Mouse (Mus musculus) C2C12 (cell line): ENCODE measurements around the gene Inpp5e. TPM values are rescaled to one million over a fixed set of nuclear protein-coding genes. Genes with fewer than 3 reads are reported as not detected.

Source experiments
- H3K27me3 ChIP-seq: one replicate; pipeline ENCODE4 v1.6.1; 2011; ENCODE audit not compliant: control insufficient read depth, insufficient read depth, insufficient read length
- H3K36me3 ChIP-seq: one replicate; pipeline ENCODE4 v1.6.1; 2011; ENCODE audit not compliant: control insufficient read depth, insufficient read depth
- H3K4me3 ChIP-seq: one replicate; pipeline ENCODE4 v1.5.1; 2011; ENCODE audit warnings: mild to moderate bottlenecking, control low read depth; ENCODE audit not compliant: poor library complexity, insufficient read depth, severe bottlenecking
- H3K79me2 ChIP-seq: one replicate; pipeline ENCODE4 v1.6.1; 2011; ENCODE audit not compliant: control insufficient read depth, insufficient read depth
- H3K79me3 ChIP-seq: one replicate; pipeline ENCODE4 v1.6.1; 2011; ENCODE audit warnings: low read depth, control low read depth
- H3ac ChIP-seq: one replicate; pipeline ENCODE3; 2011; ENCODE audit warnings: low read depth; ENCODE audit not compliant: control insufficient read depth, insufficient read length
- CEBPB ChIP-seq: IDR thresholded peaks from one replicate; pipeline ENCODE4 v1.6.1; 2011; ENCODE audit warnings: low read depth, mild to moderate bottlenecking, control low read depth, moderate library complexity
- CTCF ChIP-seq: IDR thresholded peaks from one replicate; pipeline ENCODE4 v1.5.1; 2011; ENCODE audit not compliant: control insufficient read depth, insufficient read depth, insufficient read length
- FOSL1 ChIP-seq: IDR thresholded peaks from one replicate; pipeline ENCODE4 v1.8.0; 2011; ENCODE audit warnings: mild to moderate bottlenecking, low read length; ENCODE audit not compliant: poor library complexity, insufficient read depth, severe bottlenecking
- MAX ChIP-seq: IDR thresholded peaks from one replicate; pipeline ENCODE4 v1.6.1; 2011; ENCODE audit warnings: mild to moderate bottlenecking, control low read depth
- MYOD1 ChIP-seq: IDR thresholded peaks from one replicate; pipeline ENCODE4 v1.6.1; 2011; ENCODE audit warnings: low read depth; ENCODE audit not compliant: control insufficient read depth, insufficient read length
- MYOG ChIP-seq: IDR thresholded peaks from one replicate; pipeline ENCODE4 v1.6.1; 2011; ENCODE audit not compliant: control insufficient read depth, insufficient read length; ENCODE audit errors: extremely low read depth
- USF1 ChIP-seq: IDR thresholded peaks from one replicate; pipeline ENCODE4 v1.6.1; 2011; ENCODE audit warnings: low read depth, mild to moderate bottlenecking, control low read depth, moderate library complexity
- polyA plus RNA-seq: library from polyadenylated mRNA; unstranded; fragments of >200 nt; fragmentation: generic; extraction: Trizol; gene quantifications from one replicate; pipeline ENCODE4 v1.2.1, GENCODE M21; 2012; ENCODE audit warnings: missing spikeins

Gene Inpp5e
- polyA plus RNA-seq, 1 experiment, result 8.3 TPM

DNA sequence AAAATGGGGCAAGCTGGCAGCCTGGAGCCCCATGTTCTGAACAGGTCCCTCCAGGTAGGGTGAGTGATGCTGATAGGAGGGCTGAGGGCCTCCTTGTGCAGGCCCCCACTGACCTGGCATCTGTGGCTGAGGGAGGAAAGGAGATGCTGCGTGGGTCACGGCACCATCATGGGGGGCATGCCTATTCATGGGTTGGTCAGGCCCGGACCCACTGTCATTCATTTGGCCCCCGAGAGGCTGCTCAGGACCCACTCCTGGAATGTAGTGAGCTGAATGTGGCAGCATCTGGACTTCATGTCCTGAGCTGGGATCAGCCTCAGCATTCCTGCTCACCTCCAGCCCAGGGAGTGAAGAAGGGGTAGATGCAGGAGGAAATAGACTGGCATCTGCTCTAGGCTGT is 32.3 kb upstream of the Inpp5e start:
- peaks cover 56% of the 10 kb centered on the region for H3K36me3 ChIP-seq
- H3ac ChIP-seq, result no peak overlapping the region
- TF ChIP-seq CEBPB (no peak), FOSL1 (no peak), CTCF (no peak), MYOG (no peak), MAX (no peak), USF1 (no peak), MYOD1 (no peak)
- H3K79me2 ChIP-seq, result peaks cover 64% of the 10 kb centered on the region
- H3K4me3 ChIP-seq, result no peak overlapping the region
- peaks cover 28% of the 10 kb centered on the region for H3K79me3 ChIP-seq
- no peaks in the 10 kb centered on the region for H3K27me3 ChIP-seq

DNA sequence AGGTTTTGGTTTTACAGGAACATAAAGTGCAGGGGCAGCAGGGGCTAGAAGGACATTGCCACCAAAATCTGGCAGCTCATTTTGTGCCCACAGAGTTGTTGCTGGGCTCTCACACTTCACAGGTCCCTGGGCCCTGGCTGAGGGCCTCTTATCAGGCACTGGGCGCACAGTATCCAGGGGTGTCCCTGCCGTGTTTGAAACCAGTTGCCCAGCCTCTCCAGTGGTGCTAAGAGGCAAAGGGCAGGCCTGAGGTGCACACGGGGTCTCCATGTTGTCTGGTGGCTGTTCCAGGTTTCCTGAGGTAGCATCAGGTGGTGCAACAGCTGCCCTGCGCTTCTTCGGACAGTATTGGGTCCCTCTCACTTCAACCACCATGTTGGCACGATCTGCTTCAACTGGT is 30.7 kb upstream of the Inpp5e start:
- peaks cover 28% of the 10 kb centered on the region for H3K79me3 ChIP-seq
- H3K27me3 ChIP-seq, result no peaks in the 10 kb centered on the region
- no peak overlapping the region for H3K4me3 ChIP-seq
- TF ChIP-seq MYOD1 (no peak), CEBPB (no peak), USF1 (no peak), FOSL1 (no peak), CTCF (no peak), MAX (no peak), MYOG (no peak)
- peaks cover 68% of the 10 kb centered on the region for H3K79me2 ChIP-seq
- peaks cover 71% of the 10 kb centered on the region for H3K36me3 ChIP-seq
- no peak overlapping the region for H3ac ChIP-seq

DNA sequence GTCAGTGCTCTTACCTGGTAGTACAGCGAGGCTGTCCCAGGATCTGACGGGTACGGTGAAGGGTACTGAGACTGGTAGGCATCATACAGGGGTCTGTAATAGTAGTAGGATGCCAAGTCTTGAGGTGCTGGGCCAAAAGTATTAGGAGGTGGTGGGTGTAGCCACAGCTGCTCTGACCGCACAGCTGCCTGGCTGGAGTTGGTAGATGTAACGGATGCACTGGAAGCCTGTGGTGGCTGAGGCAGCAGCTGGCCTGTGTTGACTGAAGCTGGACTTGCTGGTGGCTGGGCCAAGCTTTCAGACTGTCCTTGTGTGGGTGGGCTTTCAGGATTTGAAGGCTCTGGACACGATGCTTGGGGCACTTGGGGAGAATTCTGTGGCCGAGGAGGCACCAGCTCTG is 29.4 kb upstream of the Inpp5e start:
- Histone ChIP-seq H3K4me3 (no peak overlapping the region), H3K79me3 (peaks cover 17% of the 10 kb centered on the region), H3K36me3 (peaks cover 84% of the 10 kb centered on the region), H3K79me2 (peaks cover 60% of the 10 kb centered on the region), H3K27me3 (no peaks in the 10 kb centered on the region), H3ac (no peak overlapping the region)
- no peak for TF ChIP-seq MYOD1
- no peak for TF ChIP-seq CEBPB
- no peak for TF ChIP-seq USF1
- no peak for TF ChIP-seq MAX
- no peak for TF ChIP-seq MYOG
- TF ChIP-seq CTCF, result no peak
- no peak for TF ChIP-seq FOSL1

DNA sequence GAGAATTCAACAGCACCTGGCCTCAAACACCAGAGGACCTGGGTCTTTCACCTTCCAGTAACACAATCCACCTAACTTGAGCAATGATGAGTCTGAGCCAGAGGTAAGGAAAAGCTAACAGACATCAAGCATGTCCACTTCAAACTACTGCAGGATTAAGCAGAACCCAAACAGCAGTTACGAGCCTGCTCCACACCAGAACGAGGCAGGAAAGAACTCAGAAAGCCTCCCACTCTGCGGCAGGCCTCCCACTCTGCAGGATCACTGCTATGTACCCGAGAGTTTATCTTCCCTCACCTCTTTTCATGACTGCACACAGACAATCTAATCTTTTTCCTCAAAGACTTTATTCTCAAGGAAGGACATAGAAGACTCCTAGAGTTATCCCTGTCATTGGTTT is 28.2 kb upstream of the Inpp5e start:
- H3K4me3 ChIP-seq, result no peak overlapping the region
- H3K27me3 ChIP-seq, result no peaks in the 10 kb centered on the region
- peaks cover 95% of the 10 kb centered on the region for H3K36me3 ChIP-seq
- H3K79me2 ChIP-seq, result peaks cover 48% of the 10 kb centered on the region
- no peak for TF ChIP-seq MYOD1
- TF ChIP-seq MAX, result no peak
- no peak for TF ChIP-seq MYOG
- TF ChIP-seq USF1, result no peak
- no peak for TF ChIP-seq CTCF
- no peak for TF ChIP-seq FOSL1
- TF ChIP-seq CEBPB, result no peak
- no peak overlapping the region for H3ac ChIP-seq
- H3K79me3 ChIP-seq, result peaks cover 10% of the 10 kb centered on the region

DNA sequence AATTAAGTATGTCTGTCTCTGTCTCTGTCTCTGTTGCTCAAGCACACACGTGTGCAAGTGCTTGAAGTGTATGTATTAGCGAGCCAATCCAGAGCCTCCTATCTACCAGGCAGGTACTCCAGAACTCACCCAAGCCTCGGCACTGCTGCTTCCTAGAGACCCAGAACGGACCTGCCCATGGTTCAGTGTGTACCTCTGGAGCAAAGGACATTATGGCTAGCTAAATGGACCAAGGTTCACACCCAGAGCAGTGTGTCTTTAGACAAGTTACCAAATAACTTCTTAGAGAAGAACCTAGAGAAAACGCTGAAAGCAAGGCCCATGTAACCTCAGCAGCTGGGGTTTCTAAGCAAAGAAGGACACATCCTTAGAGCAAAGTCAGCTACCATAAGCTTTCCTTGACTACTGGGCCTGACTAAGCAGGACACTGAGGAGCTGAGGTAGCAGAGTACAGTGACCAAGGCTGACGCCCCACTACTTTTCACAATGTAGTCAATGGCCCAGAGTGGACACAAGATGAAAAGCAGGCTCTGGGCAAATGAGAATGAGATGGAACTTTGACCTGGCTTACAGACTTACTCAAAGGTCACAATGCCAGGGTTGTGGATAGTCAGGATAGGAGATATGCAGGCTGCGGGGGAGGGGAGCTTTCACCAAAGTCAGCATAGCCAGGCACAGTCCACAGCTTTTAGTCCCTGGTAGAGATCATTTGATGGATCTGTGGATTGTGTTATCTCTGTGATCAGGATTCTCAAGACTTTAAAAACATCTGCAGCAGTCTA is 26.0 kb upstream of the Inpp5e start:
- H3K79me3 ChIP-seq, result peaks cover 6% of the 10 kb centered on the region
- no peak for TF ChIP-seq MYOD1
- TF ChIP-seq CTCF, result no peak
- no peak for TF ChIP-seq USF1
- no peak for TF ChIP-seq MAX
- no peak for TF ChIP-seq FOSL1
- no peak for TF ChIP-seq CEBPB
- TF ChIP-seq MYOG, result no peak
- H3K79me2 ChIP-seq, result peaks cover 38% of the 10 kb centered on the region
- H3K4me3 ChIP-seq, result no peak overlapping the region
- H3ac ChIP-seq, result no peak overlapping the region
- H3K36me3 ChIP-seq, result peaks cover 92% of the 10 kb centered on the region
- no peaks in the 10 kb centered on the region for H3K27me3 ChIP-seq

DNA sequence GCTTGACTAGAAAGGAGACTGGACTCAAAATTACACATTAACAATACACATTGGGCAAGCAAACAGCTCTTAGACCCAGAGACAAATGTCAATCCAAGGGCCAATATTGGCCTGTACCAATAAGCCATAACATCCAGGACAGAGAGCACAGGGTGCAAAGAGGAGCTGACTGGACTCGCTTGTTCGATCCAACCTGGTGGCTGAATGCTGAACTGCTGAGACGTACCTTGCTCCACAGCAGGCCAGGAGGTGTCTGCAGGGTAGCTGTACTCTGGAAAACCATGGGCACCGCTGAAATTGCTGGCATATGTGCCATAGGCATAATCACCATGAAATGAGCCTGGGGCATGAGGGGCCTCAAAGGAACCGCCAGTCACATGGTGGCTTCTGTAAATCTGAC is 20.8 kb upstream of the Inpp5e start:
- Histone ChIP-seq H3ac (no peak overlapping the region), H3K36me3 (peaks cover 93% of the 10 kb centered on the region), H3K4me3 (no peak overlapping the region), H3K27me3 (no peaks in the 10 kb centered on the region), H3K79me3 (no peaks in the 10 kb centered on the region), H3K79me2 (peaks cover 7% of the 10 kb centered on the region)
- TF ChIP-seq USF1 (no peak), MAX (no peak), MYOG (no peak), CEBPB (no peak), CTCF (no peak), FOSL1 (no peak), MYOD1 (no peak)
